Mouse (Mus musculus) thymus, postnatal 14 days (tissue): ENCODE measurements around the gene Prex1.

Source experiments
- DNase-seq: peaks from one replicate; pipeline ENCODE4 v3.0.0; 2021

The Prex1 gene

DNA sequence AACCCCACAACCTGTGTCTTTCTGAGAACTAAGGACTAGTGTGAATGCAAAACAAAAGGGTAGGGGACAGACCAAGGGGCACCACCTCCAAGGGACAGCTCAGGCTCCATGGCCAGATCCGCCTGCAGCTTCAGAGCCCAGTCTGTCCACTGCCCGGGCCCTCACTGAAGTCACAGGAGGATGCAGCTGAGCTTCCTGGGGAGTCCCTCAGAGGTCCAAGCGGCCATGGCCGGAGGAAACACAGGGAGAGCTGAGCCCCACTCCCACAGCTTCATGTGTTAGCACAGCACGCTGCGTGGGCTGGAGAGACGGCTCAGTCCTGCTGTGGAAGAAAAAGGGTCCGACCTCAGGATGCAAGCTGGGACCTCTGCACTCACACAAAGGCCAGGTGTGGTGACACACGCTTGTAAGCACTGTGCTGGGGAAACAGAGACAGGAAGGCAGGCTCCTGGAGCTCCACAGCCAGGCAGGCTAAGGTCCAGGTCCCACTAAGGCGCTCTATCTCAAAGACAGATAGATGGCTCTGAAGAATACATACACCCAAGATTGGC is 81.9 kb downstream of the Prex1 start:
- peak; percentile 74 for DNase-seq

DNA sequence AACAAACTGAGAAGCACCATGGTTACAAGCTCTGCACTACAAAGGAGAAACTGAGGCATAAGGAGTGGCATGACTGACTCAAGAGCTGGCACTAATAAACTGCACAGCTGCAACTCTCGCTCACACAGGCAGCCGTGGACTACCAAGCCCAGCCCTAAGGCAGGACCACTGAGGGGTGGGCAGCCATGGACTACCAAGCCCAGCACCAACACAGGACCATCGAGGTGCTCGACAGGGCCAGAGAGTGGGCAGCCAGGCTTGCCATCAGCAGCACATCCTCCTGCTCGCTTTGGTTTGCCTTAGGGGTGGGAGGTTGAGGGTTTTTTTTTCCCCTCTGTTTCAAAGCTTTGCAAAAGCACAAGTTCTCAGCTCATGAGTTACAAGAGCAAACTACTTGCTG is 82.4 kb downstream of the Prex1 start:
- peak; percentile 57 for DNase-seq

DNA sequence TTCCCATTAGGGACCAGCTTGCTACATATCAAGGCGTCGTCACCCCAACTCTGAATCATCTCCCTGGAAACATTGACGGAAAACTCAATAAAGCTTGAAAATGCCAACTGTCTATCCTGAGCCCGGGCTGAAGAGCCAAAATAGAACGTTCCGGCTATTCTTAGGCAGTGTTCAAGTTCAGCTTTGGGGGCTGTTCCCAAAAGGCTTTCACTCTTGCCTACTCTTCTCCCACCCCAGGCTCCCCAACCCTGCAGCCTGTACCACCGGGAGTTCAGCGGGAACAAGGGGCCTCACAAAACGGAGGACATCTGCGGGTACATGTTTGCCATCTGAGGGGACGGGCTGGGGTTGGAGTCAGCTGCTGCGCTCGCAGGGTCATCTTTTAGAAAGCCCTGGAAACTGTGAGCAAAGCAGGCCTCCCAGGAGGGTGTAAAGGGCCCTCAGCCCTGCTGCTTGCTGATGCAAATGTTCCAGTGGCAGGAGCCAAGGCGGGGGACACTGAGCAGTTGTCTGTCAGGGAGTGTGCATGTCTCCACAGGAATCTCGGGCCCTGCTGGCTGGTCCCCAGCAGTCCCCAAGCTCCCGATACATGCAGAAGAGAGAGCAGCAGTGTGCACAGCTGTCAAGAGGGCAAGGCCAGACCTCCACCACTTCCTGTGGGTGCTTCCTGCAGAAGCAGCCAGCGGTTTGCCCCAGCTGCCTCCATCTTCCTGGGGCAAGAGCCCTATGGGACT is 83.5 kb downstream of the Prex1 start:
- peak; percentile 90 for DNase-seq

DNA sequence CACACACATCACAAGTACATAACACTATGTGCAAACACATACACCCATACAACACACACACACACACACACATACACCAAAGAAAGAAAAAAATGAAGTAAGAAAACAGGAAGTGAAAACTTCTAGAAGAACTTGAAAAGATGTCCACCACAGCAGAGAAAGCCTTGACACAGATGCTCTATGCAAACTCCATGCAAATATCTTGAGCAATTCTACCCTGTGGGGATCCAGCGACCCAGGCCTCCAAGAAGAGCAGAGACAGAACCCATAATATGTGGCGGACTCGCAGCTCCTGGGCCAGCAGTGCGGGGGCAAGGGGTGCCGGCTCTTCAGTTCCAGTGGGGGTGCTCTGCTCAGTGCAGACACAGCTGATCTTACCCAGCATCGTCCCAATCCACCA is 86.1 kb downstream of the Prex1 start:
- DNase-seq, result no peak

DNA sequence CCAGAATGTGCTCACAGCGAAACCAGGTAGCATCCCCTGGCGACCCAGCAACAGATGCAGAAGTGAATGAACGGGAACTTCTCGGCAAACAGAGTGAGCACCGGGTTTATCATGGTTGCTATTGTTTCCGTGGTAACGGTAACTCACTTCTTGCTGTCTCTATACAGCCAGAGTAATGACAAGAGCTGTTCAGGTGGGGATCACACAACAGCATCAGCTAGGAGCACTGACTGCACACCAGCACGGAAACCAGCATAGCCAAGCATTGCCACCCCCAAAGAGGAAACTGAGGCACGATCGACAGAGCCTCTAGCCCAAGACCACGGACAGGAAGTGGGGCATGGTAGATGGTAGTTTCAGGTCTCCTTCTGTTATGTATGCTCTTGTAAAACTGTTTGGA is 88.4 kb downstream of the Prex1 start:
- DNase-seq, result no peak

DNA sequence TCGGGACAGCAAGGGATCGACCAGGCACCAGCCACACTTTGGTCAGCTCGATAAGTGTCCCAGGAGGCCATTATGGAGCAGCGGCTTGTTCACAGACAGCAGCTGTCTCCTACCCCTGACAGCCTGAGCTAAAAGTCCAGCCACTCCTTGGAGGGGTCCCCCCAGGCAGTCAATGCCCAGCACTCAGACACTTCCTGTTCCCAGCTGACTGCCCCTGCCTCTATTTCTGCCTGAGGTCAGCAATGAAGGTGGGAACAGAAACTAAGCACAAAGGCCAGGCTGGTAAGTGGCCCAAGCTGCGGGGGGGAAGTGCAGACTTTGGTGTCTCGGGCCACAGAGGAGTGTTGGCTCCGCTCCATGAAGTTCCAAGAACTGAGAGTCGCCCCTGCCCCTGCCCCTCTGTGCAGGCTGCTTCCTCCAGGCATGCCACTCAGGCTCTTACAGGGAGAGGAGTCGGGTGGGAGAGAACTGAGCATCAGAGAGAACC is 90.5 kb downstream of the Prex1 start:
- no peak for DNase-seq

DNA sequence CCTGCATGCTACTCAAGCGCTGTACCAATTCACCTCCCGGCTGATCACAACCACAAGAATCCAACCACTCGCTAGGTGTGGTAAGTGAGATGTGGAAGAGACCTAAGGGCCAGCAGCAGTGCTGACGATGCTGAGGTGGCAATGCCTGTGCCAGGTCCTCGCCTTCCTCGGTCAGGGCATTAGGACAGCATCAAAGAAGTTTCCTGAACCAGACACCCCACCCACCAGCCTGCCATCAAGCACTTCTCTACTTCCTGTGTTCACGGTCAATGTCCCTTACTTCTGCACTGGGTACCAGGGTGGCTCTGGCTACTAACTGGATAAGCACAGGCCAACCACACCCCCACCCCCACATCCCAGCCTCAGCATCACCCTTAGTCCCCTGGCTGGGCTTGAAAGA is 91.0 kb downstream of the Prex1 start:
- DNase-seq, result peak; percentile 60

DNA sequence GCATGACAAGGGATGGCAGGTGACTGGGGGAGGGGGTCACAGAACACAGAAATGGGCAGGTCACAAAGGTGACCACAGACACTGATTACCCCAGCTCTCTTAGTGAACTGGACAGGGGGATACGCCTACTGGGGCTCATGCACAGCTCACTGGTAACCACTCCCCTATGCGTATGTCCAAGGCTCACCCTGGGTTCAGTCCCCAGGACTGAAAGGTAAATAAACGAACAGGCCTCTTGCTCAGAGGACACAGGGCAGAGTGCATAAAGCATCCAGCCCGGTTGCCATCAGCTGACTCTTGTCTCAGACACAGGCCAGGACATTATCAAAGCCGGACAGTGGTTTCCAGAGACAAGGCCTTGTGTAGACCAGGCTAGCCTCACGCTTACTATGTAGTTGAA is 91.6 kb downstream of the Prex1 start:
- DNase-seq, result no peak

DNA sequence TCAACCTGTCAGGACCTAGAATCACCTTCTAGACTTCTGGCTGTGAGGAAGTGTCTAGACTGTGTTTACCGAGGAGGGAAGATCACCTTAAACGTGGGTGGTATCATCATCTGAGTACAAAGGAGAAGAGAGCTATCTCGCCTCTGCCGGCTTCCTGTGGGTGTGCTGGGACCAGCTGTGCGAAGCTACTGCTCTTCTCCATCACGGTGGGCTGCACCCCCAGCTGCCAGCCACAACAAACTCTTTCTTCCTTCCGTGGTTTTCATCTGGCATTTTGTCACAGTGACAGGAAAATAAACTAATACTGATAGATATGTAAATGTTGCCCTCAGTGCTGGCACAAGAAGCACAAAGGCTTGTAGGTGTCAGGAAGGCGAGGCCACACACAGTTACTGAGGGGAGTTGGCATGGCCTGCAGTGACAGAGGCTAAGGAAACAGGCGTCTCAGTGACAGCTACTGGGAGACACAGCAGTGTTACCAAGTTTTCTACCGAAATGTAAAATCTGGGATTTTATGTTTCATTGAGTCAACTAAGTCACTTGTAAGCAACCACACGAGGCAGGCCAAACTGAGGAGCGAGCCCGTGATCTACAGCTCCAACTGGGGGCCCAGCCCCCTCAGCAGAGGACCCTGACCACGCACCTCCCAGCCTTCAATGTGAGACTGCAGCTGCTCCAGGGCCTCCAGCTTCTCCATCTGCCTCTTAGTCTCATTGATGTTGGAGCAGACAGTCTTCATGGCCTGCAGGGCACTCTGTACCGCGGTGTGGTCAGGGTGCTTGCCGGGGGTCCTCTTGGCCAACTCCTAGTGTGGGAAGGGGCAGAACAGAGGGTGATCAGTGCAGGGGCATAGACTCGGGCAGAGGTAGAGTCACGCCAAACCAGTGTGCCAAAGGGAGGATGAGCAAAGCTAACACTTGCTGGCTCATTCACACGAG is 92.8 kb downstream of the Prex1 start:
- DNase-seq, result peak; percentile 89

DNA sequence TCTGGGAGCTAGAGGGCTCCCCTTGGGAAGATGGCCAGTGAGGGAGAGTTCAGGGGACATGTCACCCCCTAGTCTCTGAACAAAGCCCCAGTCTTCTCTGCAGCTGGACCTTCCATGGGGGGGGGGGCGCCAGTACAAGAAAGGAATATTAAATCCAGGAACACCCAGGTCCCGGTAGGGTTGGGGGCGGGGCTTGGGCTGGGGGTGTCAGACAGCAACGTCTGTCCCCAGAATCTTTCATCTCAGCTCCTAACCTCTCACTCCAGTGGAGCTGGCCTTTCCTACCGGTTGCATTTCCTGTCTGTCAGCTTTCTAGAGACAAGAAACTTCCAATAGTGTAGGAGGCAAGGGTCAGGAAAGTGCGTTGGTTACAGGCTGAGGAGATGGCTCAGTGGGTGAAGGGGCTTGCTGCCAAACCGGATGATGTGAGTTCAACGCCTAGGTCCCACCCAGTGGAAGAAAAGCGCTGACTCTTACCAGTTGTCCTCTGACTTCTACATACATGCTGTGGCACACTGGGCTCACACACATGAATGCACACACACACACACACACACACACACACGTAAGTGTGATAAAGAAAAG is 93.6 kb downstream of the Prex1 start:
- DNase-seq, result peak; percentile 61

DNA sequence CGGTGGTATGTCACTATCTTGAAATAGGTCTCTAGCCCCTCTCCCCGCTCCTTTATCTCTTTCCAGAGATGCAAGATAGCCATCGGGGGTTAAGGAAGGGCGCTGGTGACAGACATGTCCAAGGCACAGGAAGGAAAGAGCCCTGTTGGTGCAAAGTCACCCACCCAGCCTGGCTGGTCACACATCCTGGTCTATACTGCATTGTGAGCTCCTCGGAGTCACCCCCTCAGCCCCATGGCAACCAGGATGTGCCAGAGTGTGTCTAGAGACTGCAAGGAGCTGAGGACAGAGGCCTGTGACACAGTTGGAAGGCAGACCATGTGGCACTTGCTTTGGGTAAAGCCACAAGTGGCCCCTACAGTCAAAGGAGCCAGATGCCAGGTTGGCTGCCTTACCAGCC is 94.4 kb downstream of the Prex1 start:
- DNase-seq, result peak; percentile 44

DNA sequence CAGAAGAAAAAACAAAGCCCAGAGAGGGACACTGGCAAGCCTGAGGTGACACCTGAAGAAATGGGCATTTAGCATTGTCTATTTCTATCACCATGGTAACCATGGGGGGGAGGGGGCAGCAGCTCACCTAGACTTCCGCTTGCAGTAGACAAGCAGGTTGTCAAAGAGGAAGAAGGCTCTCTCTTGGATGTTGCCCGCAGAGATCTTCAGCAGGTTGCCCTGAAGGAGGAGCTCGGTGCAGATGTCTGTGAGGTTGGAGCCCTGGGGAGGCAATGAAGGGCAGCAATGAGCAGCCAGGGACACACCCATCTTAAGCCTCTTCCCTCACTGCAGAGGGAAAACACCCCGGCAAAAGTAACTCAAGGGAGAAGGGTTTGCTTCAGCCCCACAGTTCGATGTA is 95.9 kb downstream of the Prex1 start:
- DNase-seq, result peak; percentile 84

DNA sequence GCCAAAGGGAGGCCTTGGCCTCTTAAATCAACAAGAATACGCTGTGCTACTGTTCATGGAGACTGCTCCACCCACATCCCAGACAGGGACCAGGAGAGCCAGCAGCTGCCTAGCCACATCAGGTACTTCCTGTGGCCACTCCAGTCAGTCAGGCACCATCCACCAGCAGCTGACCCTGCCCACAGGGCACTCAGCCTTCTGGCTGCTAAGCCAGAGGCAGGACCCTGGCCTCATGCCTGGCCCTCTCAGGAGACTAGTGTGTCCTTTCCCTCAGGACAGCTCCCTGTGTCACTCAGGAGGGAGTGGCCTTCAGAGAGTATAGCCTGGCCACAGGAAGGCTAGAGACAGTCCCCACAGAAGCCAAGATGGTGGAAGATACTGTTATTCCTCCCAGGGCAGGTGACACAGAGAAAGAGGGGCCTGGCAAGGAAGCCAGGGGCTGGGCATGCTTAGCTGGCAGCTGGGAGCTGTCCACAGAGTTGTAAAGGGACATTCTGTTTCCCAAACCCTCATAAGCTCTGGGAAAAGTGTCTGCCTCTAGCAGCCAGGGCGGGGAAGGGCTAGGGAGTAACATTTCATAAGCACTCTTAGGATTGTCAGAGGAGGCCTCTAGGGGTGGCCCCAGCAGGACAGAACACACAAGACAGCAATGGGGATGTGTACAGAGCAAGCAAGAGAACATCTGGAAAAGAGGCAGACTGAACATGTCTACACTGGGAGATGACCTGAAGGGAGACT is 98.1 kb downstream of the Prex1 start:
- DNase-seq, result no peak

DNA sequence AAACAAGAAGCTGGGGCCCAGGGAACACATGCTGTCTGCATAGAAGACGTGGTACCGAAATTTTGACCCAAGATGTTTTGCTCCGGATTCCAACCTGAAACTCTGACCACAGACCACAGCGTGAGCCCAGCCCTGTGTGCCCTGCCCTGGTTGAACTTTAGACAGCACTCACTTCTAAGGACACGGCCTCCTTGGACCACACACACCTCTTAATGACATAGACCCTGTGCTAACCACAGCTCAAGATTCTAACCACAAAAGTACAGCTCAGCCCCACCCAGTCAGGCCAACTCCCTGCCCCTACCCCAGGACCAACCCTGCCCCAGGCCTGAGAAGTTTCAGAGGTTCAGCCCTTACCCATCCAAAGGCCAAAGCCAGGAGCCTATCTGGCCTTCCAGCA is 103.4 kb downstream of the Prex1 start:
- no peak for DNase-seq

DNA sequence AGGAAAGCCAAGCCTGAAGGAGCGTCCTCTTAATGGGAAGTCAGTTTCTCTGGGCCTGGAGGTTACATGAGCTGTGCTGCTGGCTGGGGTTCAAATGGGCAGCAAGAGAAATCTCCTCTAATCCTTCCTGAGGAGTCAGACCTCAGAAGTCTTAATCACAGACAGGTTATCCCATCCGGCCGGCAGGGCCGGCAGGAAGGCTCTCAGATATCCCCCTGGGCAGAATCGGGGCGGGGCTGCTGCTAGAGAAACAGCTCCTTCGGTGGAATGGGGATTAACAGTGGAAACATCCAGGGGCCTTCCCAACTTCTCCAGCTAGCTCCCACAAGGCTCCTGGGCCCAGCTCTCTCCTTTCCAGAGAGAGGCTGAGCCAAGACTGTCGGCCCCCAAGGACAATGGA is 105.1 kb downstream of the Prex1 start:
- DNase-seq, result no peak

DNA sequence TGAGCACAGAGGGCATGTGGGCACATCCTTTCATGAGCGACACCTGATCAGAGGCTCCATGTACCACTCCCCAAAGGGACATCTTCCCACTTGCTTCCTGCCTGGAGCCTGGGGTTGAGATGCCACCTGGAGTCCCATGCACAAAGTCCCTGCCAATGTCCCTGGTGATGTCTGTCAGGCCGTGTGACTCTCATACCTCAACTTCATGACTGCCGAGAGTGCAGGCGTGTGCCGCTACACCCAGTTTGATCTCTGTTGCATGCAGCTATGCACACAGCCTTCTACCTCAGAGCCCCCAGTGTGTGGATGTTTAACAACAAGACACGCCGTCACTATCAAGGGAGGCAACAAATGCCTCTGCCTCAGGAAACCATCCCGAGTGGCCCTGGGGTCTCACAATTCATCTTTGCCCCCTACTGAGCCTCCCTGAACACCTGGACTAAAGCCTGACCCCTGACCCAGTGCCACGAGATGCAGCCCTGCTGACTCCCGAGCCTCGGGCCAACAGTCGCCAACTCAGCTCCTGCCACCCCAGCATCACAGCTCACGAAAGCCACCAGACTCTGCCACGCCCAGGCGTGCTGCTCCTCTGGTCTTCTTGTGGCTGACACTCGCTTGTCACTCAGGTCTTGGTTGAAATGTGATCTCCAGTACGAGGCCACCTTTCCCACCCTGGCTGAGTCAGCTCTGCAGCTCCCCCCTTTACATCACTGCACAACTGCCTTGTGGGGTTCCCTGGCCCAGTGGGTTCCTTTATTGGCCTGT is 107.0 kb downstream of the Prex1 start:
- DNase-seq, result no peak

DNA sequence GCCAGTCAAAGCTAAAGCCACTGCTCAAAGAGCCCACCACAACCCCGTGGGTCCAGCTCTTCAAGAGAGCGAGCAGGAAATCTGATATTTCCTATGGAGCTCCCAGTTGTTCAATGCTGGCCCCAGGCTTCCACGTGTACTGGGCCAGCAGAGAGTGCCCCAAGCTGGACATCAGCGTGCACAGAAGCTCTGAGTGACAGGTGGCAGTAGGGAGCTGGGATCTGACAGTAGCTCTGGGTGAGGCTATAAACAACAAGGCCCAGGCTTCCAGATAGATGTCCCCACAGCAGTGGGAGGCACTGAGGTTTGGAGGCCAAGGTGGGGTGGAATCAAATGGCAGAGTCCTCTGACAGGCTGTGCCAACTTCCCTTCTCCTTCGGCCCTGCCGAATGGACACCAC is 107.6 kb downstream of the Prex1 start:
- no peak for DNase-seq

DNA sequence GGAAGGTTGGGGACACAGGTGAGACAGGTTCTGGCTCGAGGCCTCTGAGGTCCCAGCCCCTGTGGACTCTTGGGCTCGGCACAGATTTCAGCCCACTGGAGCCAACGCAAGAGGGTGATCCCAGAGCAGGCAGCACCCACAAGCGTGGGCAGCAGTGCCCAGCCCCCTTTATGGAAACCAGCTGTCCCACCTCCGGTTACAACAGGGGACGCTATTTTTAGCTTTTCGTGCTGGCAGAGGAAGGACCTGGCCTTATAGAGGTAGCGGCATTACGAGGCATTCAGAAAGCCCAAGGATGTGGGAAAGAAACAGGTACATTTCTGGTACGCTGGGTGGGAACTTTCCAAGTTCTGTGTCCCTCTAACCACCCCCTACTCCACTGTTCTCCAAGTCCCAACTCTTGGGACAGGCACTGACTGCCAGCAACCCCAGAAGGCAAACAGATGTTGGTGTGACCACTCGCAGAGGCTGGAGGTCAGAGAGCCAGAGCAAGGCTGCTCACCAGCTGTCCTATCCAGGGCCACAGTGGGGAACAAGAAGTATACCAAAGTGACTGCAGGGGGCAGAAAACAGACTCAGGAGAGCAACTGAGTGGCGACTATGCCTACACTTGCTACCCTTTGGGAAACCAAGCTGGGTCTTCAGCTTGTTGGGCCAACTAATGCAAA is 108.3 kb downstream of the Prex1 start:
- DNase-seq, result peak; percentile 60

DNA sequence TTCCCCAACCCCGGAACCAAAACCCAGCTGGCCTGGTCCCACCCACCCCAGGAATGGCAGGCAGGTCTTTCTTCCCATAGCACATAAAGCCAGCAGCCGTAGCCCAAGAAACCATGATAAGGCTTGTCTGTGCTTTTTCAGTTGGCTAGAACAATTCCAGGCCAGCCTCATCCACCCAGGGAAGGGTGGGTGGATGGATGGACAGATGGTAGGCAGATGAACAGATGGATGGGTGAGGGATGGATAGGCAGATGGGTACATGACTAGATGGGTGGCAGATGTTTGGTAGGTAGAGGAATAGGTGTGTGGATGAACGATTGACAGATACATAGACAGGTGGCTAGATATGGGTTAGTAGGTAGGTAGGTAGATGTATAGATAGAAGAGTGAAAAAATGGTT is 110.7 kb downstream of the Prex1 start:
- DNase-seq, result no peak

DNA sequence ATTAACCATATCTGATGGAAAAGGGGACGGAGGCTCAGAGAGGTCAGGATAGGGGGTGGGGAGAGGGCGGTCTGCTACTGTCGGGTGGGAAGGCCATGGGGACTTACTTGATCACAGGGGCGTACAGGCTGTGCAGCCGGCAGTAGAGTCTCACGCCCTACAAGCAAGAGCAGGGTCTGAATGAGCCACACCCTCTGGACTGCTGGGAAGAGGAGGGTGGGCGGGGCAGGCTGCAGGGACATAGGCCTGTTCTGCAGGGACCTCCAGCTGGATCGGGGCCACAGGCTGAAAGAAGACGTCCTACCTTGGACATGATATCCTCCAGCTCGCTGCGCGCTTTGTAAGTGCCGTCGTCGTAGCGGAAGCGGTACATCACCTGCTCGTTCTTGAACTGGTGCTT is 112.2 kb downstream of the Prex1 start:
- DNase-seq, result no peak

DNA sequence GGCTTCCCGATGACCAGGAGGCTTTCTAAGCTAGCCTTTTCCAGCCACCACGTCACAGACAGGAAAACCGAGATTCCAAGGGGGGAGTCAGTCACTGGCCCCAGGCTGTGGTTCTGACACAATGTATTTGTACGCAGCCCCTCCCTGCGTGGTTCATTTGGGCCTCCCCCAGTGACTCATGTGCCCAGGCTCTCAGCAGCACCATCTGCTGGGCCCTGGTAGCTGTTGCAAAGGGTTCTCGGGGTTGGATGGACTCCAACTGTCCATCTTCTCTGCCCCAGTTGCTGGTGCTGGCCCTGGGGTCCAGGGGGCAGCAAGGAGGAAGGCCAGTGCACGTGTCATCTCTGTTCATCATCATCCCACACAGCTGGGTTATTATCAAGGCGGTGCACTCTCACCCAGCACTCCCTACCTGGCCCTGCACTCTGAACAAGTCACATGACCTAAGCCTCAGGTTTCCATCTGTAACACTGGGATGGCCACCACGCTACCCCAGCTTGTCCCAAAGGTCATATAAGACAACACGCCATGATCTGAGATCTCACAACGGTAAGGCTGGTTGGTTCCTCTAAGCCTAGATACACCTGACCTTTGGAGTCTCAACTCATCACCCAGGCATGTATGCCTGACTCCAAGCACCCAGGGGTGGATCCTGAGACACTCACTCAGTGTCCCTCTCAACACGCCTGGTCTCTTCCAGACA is 115.0 kb downstream of the Prex1 start:
- DNase-seq, result no peak
